Mouse (Mus musculus) heart, embryonic 13.5 days (tissue): ENCODE results near the gene Tas2r139. TPM values are rescaled to one million over a fixed set of nuclear protein-coding genes. Genes with fewer than 3 reads are reported as not detected.
"Not testable (repeated sequence)": the region's sequence is repeated elsewhere in the genome, so short reads cannot be mapped to it uniquely, and the experiment has no call there.

Source experiments
- ATAC-seq: fragments of 200-750 bp; cut with Nextera tagmentation; 2 replicates; pipeline ENCODE4 v1.8.0; 2017; ENCODE audit warnings: moderate TSS enrichment; ENCODE audit not compliant: insufficient number of reproducible peaks, low FRiP score, low TSS enrichment; ENCODE audit errors: extremely low read depth
- H3K27ac ChIP-seq: fragments of 300-500 bp; sonication (generic); replicated peaks from 2 replicates; pipeline ENCODE4 v1.5.1; 2015; ENCODE audit warnings: moderate library complexity, mild to moderate bottlenecking, inconsistent platforms
- H3K27me3 ChIP-seq: fragments of 300-500 bp; sonication (generic); replicated peaks from 2 replicates; pipeline ENCODE4 v1.6.1; 2015; ENCODE audit warnings: mild to moderate bottlenecking, inconsistent platforms
- H3K36me3 ChIP-seq: fragments of 300-500 bp; sonication (generic); 2 replicates; pipeline ENCODE4 v1.6.1; 2015; ENCODE audit warnings: mild to moderate bottlenecking, inconsistent platforms
- H3K4me1 ChIP-seq: fragments of 300-500 bp; sonication (generic); 2 replicates; pipeline ENCODE4 v1.6.1; 2015; ENCODE audit warnings: inconsistent platforms
- H3K4me2 ChIP-seq: fragments of 300-500 bp; sonication (generic); 2 replicates; pipeline ENCODE4 v1.6.1; 2015; ENCODE audit warnings: inconsistent platforms, mild to moderate bottlenecking, moderate library complexity
- H3K4me3 ChIP-seq: fragments of 300-500 bp; sonication (generic); 2 replicates; pipeline ENCODE4 v1.5.1; 2015; ENCODE audit warnings: moderate library complexity, mild to moderate bottlenecking, inconsistent platforms
- H3K9ac ChIP-seq: fragments of 300-500 bp; sonication (generic); 2 replicates; pipeline ENCODE4 v1.6.1; 2015; ENCODE audit warnings: inconsistent platforms, mild to moderate bottlenecking, moderate library complexity
- H3K9me3 ChIP-seq: fragments of 300-500 bp; sonication (generic); 2 replicates; pipeline ENCODE4 v1.6.1; 2016; ENCODE audit warnings: inconsistent platforms
- WGBS: fragments of 180-500 bp; shearing (Covaris S2); methylation state at CpG from one replicate; pipeline ENCODE4 v1.1.7; 2015; ENCODE audit warnings: mixed read lengths; 5-methylcytosine and 5-hydroxymethylcytosine counted together
- polyA plus RNA-seq: library from polyadenylated mRNA; unstranded; fragments of >200 nt; fragmentation: Nextera tagmentation; extraction: Ambion mirVana; gene quantifications from 2 replicates; pipeline ENCODE4 v1.2.1, GENCODE M21; 2015

Gene Tas2r139
- polyA plus RNA-seq = not detected in 2 replicates

- WGBS = 65% methylated on average over 3 of the region's 3 CpGs
These were observed at the start of gene Tas2r139 for GRCm38 (mm10) chr6:42140636-42141035. Tas2r139 (plus strand) TSS chr6:42140936.

GRCm38 (mm10) chr6:42151115-42151514 lies 10.4 kb downstream of the Tas2r139 start:
- not testable (repeated sequence) for H3K4me3 ChIP-seq, H3K27ac ChIP-seq, ATAC-seq, H3K4me2 ChIP-seq, H3K36me3 ChIP-seq, H3K9ac ChIP-seq, H3K4me1 ChIP-seq, H3K27me3 ChIP-seq, H3K9me3 ChIP-seq
- WGBS = 61% methylated on average over 15 of the region's 15 CpGs

More at GRCm38 (mm10) chr6:42140636-42141035, at the start of gene Tas2r139:
- no peaks in the 10 kb centered on the region for H3K36me3 ChIP-seq
- H3K27me3 ChIP-seq = no peaks in the 10 kb centered on the region
- no peak within 1 kb of the TSS for H3K9ac ChIP-seq
- H3K4me3 ChIP-seq = no peak within 1 kb of the TSS
- no peaks in the 10 kb centered on the region for H3K4me1 ChIP-seq
- no peak within 1 kb of the TSS for H3K4me2 ChIP-seq
- H3K27ac ChIP-seq = no peak within 1 kb of the TSS
- H3K9me3 ChIP-seq = no peaks in the 10 kb centered on the region
- no peak for ATAC-seq

- WGBS = 57% methylated on average over 1 of the region's 1 CpGs
- no peaks in the 10 kb centered on the region for H3K4me1 ChIP-seq
- H3K27ac ChIP-seq = no peak overlapping the region
- no peak for ATAC-seq
- no peak overlapping the region for H3K9ac ChIP-seq
- H3K4me2 ChIP-seq = no peak overlapping the region
- H3K4me3 ChIP-seq = no peak overlapping the region
- no peaks in the 10 kb centered on the region for H3K36me3 ChIP-seq
- H3K27me3 ChIP-seq = no peaks in the 10 kb centered on the region
- no peaks in the 10 kb centered on the region for H3K9me3 ChIP-seq
These were observed 41.7 kb downstream of the Tas2r139 start for GRCm38 (mm10) chr6:42182462-42182861.

GRCm38 (mm10) chr6:42186230-42186629 lies 45.5 kb downstream of the Tas2r139 start:
- WGBS = 30% methylated on average over 3 of the region's 3 CpGs
- H3K9me3 ChIP-seq = no peaks in the 10 kb centered on the region
- H3K36me3 ChIP-seq = no peaks in the 10 kb centered on the region
- no peak overlapping the region for H3K27ac ChIP-seq
- H3K4me1 ChIP-seq = no peaks in the 10 kb centered on the region
- H3K4me2 ChIP-seq = no peak overlapping the region
- no peak for ATAC-seq
- no peak overlapping the region for H3K9ac ChIP-seq
- no peak overlapping the region for H3K4me3 ChIP-seq
- no peaks in the 10 kb centered on the region for H3K27me3 ChIP-seq

Other genes with a start within 250 kb of the Tas2r139 start
- not detected in 2 replicates for gene Sval1, start 189.3 kb upstream of the Tas2r139 start, polyA plus RNA-seq
- not detected in 2 replicates for gene Sval3, start 172.8 kb upstream of the Tas2r139 start, polyA plus RNA-seq
- gene Sva, start 102.5 kb upstream of the Tas2r139 start, polyA plus RNA-seq = not detected in 2 replicates
- gene Tas2r144, start 74.4 kb downstream of the Tas2r139 start, polyA plus RNA-seq = not detected in 2 replicates
- 11.7 and 14.0 TPM in 2 replicates for gene Gstk1, start 105.0 kb downstream of the Tas2r139 start, polyA plus RNA-seq
- 0.29 TPM in 1 of 2 replicates, not detected in the other for gene Tmem139, start 121.0 kb downstream of the Tas2r139 start, polyA plus RNA-seq
- 30.9 and 31.8 TPM in 2 replicates for gene Casp2, start 124.0 kb downstream of the Tas2r139 start, polyA plus RNA-seq
- 0.50 and 0.67 TPM in 2 replicates for gene Clcn1, start 145.7 kb downstream of the Tas2r139 start, polyA plus RNA-seq
- gene Fam131b, start 183.7 kb downstream of the Tas2r139 start, polyA plus RNA-seq = 0.17 TPM in 2 replicates
- gene Zyx, start 208.7 kb downstream of the Tas2r139 start, polyA plus RNA-seq = 156 and 173 TPM in 2 replicates
- 3.3 and 3.4 TPM in 2 replicates for gene Epha1, start 232.3 kb downstream of the Tas2r139 start, polyA plus RNA-seq